Comparison of ENCODE assay signal across 8 mouse cellular contexts in genomic region chr5:110106140-110106871, GRCm38 (mm10). TPM values are rescaled to one million over a fixed set of nuclear protein-coding genes. Genes with fewer than 3 reads are reported as not detected.
DNase-seq lines count a peak whose midpoint lies in the region; ATAC-seq and TF ChIP-seq lines count a peak whose summit lies in the region.

No protein-coding gene starts in this region.

- DNase-seq in adrenal gland, adult 8-10 months = peak; percentile 12
- no peak for DNase-seq in adrenal gland, postnatal 4 days (ENCODE audit: low spot score in 2 of 2)
- no peak for DNase-seq in lung, postnatal 25 days (ENCODE audit: low spot score)
- peak; percentile 18 for DNase-seq in stomach, postnatal 0 days (ENCODE audit: low spot score)
- DNase-seq in thymus, postnatal 10 days (ENCODE audit: low spot score in 2 of 2) = no peak

- H3K4me3 ChIP-seq in lung, embryonic 16.5 days (ENCODE audit: low read length) = peak overlapping the region; percentile 74
- H3K4me3 ChIP-seq in hindbrain, embryonic 12.5 days = peak overlapping the region; percentile 78
- H3K4me3 ChIP-seq in liver, embryonic 16.5 days (ENCODE audit: low read depth, low read length) = no peak overlapping the region; the same call in 1 of the 2 replicates
- H3K4me3 ChIP-seq in stomach, postnatal 0 days (ENCODE audit: low read depth, low read length) = peak overlapping the region; percentile 81; the same call in 1 of the 2 replicates

- peak overlapping the region; percentile 92 for H3K9ac ChIP-seq in lung, embryonic 16.5 days (ENCODE audit: low read length)
- H3K9ac ChIP-seq in hindbrain, embryonic 12.5 days = peak overlapping the region; percentile 81
- H3K9ac ChIP-seq in liver, embryonic 16.5 days (ENCODE audit: low read depth, low read length) = no peak overlapping the region
- peak overlapping the region; percentile 89; the same call in 1 of the 2 replicates for H3K9ac ChIP-seq in stomach, postnatal 0 days (ENCODE audit: low read length)

- ATAC-seq in lung, embryonic 16.5 days (ENCODE audit: low read depth) = no peak
- ATAC-seq in hindbrain, embryonic 12.5 days (ENCODE audit: low FRiP score) = no peak
- no peak for ATAC-seq in liver, embryonic 16.5 days (ENCODE audit: low read depth)
- no peak for ATAC-seq in stomach, postnatal 0 days (ENCODE audit: low FRiP score, low TSS enrichment)

- H3K9me3 ChIP-seq in lung, embryonic 16.5 days (ENCODE audit: control insufficient read depth, low read length) = peaks cover 7% of the 10 kb centered on the region; the same call in 1 of the 2 replicates
- no peaks in the 10 kb centered on the region for H3K9me3 ChIP-seq in hindbrain, embryonic 12.5 days (replicated peaks)
- no peaks in the 10 kb centered on the region for H3K9me3 ChIP-seq in liver, embryonic 16.5 days (replicated peaks; ENCODE audit: control insufficient read depth, low read length)
- H3K9me3 ChIP-seq in stomach, postnatal 0 days (ENCODE audit: control insufficient read depth, low read length) = 0 out of 2 replicates have a peak, but pooled peaks cover 4% of the 10 kb centered on the region

- no peak for TF ChIP-seq EP300 in stomach, postnatal 0 days (optimal IDR thresholded peaks at IDR 0.05)

- no peak overlapping the region for H3K27ac ChIP-seq in lung, embryonic 16.5 days (ENCODE audit: low read length)
- H3K27ac ChIP-seq in hindbrain, embryonic 12.5 days = no peak overlapping the region
- H3K27ac ChIP-seq in liver, embryonic 16.5 days (ENCODE audit: low read length) = no peak overlapping the region
- H3K27ac ChIP-seq in stomach, postnatal 0 days (replicated peaks) = peak overlapping the region; percentile 100; the same call in 1 of the 2 replicates

- H3K27me3 ChIP-seq in lung, embryonic 16.5 days (ENCODE audit: control insufficient read depth, insufficient read depth, low read depth, low read length) = no peaks in the 10 kb centered on the region
- H3K27me3 ChIP-seq in hindbrain, embryonic 12.5 days = peaks cover 9% of the 10 kb centered on the region
- peaks cover 4% of the 10 kb centered on the region for H3K27me3 ChIP-seq in liver, embryonic 16.5 days (ENCODE audit: control insufficient read depth, insufficient read depth, low read depth, low read length)
- no peaks in the 10 kb centered on the region for H3K27me3 ChIP-seq in stomach, postnatal 0 days (ENCODE audit: control insufficient read depth, insufficient read depth, low read length)

- no peak for TF ChIP-seq CTCF in stomach, postnatal 0 days (IDR thresholded peaks at IDR 0.05; ENCODE audit: low read depth)

- H3K36me3 ChIP-seq in lung, embryonic 16.5 days (ENCODE audit: control insufficient read depth, insufficient read depth, low read length) = peaks cover 37% of the 10 kb centered on the region
- H3K36me3 ChIP-seq in hindbrain, embryonic 12.5 days = peaks cover 41% of the 10 kb centered on the region
- peaks cover 31% of the 10 kb centered on the region for H3K36me3 ChIP-seq in liver, embryonic 16.5 days (ENCODE audit: control insufficient read depth, insufficient read depth)
- peaks cover 30% of the 10 kb centered on the region for H3K36me3 ChIP-seq in stomach, postnatal 0 days (ENCODE audit: control insufficient read depth, insufficient read depth, low read length)

- H3K4me1 ChIP-seq in lung, embryonic 16.5 days (replicated peaks; ENCODE audit: control insufficient read depth, insufficient read depth, low read length) = peaks cover 22% of the 10 kb centered on the region
- H3K4me1 ChIP-seq in hindbrain, embryonic 12.5 days = peaks cover 24% of the 10 kb centered on the region
- H3K4me1 ChIP-seq in liver, embryonic 16.5 days (ENCODE audit: control insufficient read depth, low read depth, low read length) = peaks cover 25% of the 10 kb centered on the region
- peaks cover 4% of the 10 kb centered on the region for H3K4me1 ChIP-seq in stomach, postnatal 0 days (replicated peaks; ENCODE audit: control insufficient read depth, insufficient read depth)

- peak overlapping the region; percentile 67 for H3K4me2 ChIP-seq in lung, embryonic 16.5 days (ENCODE audit: low read depth, low read length)
- H3K4me2 ChIP-seq in hindbrain, embryonic 12.5 days (replicated peaks) = peak overlapping the region; percentile 75
- peak overlapping the region; percentile 93 for H3K4me2 ChIP-seq in liver, embryonic 16.5 days (ENCODE audit: low read depth, low read length)
- H3K4me2 ChIP-seq in stomach, postnatal 0 days (replicated peaks; ENCODE audit: low read depth) = peak overlapping the region; percentile 75

- 93% methylated on average over 26 of the region's 26 CpGs for WGBS in lung, embryonic 16.5 days
- 93% methylated on average over 26 of the region's 26 CpGs for WGBS in hindbrain, embryonic 12.5 days
- 92% methylated on average over 26 of the region's 26 CpGs for WGBS in liver, embryonic 16.5 days (ENCODE audit: insufficient replicate concordance)
- 95% methylated on average over 26 of the region's 26 CpGs for WGBS in stomach, postnatal 0 days

RNA-seq across cellular contexts. Expression of gene Gtpbp6, which starts 1.7 kb away (rescaled TPM):
- total RNA-seq in adrenal gland, adult 8-10 months (2022) = 10 to 100 TPM; 58.4 to 73.9 (median 65.9) TPM
- 10 to 100 TPM; 58.3 to 59.9 TPM for total RNA-seq in adrenal gland, postnatal 4 days (2021)
- 34.6 and 34.8 TPM in 2 replicates for polyA plus RNA-seq in lung, embryonic 16.5 days (2015; fragmentation: Nextera tagmentation; extraction: Ambion mirVana)
- 53.7 and 55.8 TPM in 2 replicates for polyA plus RNA-seq in hindbrain, embryonic 12.5 days (2016; fragmentation: Nextera tagmentation; extraction: Ambion mirVana)
- 6.7 and 6.9 TPM in 2 replicates for polyA plus RNA-seq in liver, embryonic 16.5 days (2015; fragmentation: Nextera tagmentation; extraction: Ambion mirVana)
- polyA plus RNA-seq in stomach, postnatal 0 days (2015; fragmentation: Nextera tagmentation; extraction: Ambion mirVana) = 17.0 and 20.2 TPM in 2 replicates

RNA-seq across cellular contexts. Expression of gene Zfp605, which starts 3.6 kb away (rescaled TPM):
- 1 to 10 TPM; 5.7 to 9.0 (median 7.7) TPM for total RNA-seq in adrenal gland, adult 8-10 months (2022)
- total RNA-seq in adrenal gland, postnatal 4 days (2021) = 1 to 10 TPM; 7.6 to 8.2 TPM
- 3.6 and 3.7 TPM in 2 replicates for polyA plus RNA-seq in lung, embryonic 16.5 days (2015; fragmentation: Nextera tagmentation; extraction: Ambion mirVana)
- 11.4 and 12.5 TPM in 2 replicates for polyA plus RNA-seq in hindbrain, embryonic 12.5 days (2016; fragmentation: Nextera tagmentation; extraction: Ambion mirVana)
- polyA plus RNA-seq in liver, embryonic 16.5 days (2015; fragmentation: Nextera tagmentation; extraction: Ambion mirVana) = 0.92 and 0.99 TPM in 2 replicates
- 1.6 and 2.0 TPM in 2 replicates for polyA plus RNA-seq in stomach, postnatal 0 days (2015; fragmentation: Nextera tagmentation; extraction: Ambion mirVana)

RNA-seq across cellular contexts. Expression of gene Plcxd1, which starts 6.5 kb away (rescaled TPM):
- under 1 TPM in 3 of 4 experiments, not detected in 1; 0.10 to 0.83 (median 0.22) TPM for total RNA-seq in adrenal gland, adult 8-10 months (2022)
- total RNA-seq in adrenal gland, postnatal 4 days (2021) = under 1 TPM; 0.20 to 0.25 TPM
- 3.0 and 3.9 TPM in 2 replicates for polyA plus RNA-seq in lung, embryonic 16.5 days (2015; fragmentation: Nextera tagmentation; extraction: Ambion mirVana)
- polyA plus RNA-seq in hindbrain, embryonic 12.5 days (2016; fragmentation: Nextera tagmentation; extraction: Ambion mirVana) = 1.3 and 1.6 TPM in 2 replicates
- 0.53 and 0.64 TPM in 2 replicates for polyA plus RNA-seq in liver, embryonic 16.5 days (2015; fragmentation: Nextera tagmentation; extraction: Ambion mirVana)
- polyA plus RNA-seq in stomach, postnatal 0 days (2015; fragmentation: Nextera tagmentation; extraction: Ambion mirVana) = 12.5 and 12.8 TPM in 2 replicates

RNA-seq across cellular contexts. Expression of gene Gm35315, which starts 12.1 kb away (rescaled TPM):
- 1 to 10 TPM in 2 of 4 experiments, under 1 TPM in 2; 0.52 to 2.7 (median 1.6) TPM for total RNA-seq in adrenal gland, adult 8-10 months (2022)
- under 1 TPM; 0.65 to 0.87 TPM for total RNA-seq in adrenal gland, postnatal 4 days (2021)
- polyA plus RNA-seq in lung, embryonic 16.5 days (2015; fragmentation: Nextera tagmentation; extraction: Ambion mirVana) = 1.4 and 1.6 TPM in 2 replicates
- polyA plus RNA-seq in hindbrain, embryonic 12.5 days (2016; fragmentation: Nextera tagmentation; extraction: Ambion mirVana) = 1.0 and 1.1 TPM in 2 replicates
- polyA plus RNA-seq in liver, embryonic 16.5 days (2015; fragmentation: Nextera tagmentation; extraction: Ambion mirVana) = 0.58 and 0.78 TPM in 2 replicates
- polyA plus RNA-seq in stomach, postnatal 0 days (2015; fragmentation: Nextera tagmentation; extraction: Ambion mirVana) = 0.41 and 0.45 TPM in 2 replicates

RNA-seq across cellular contexts. Expression of gene Chfr, which starts 29.3 kb away (rescaled TPM):
- total RNA-seq in adrenal gland, adult 8-10 months (2022) = 10 to 100 TPM; 25.6 to 46.9 (median 37.0) TPM
- 10 to 100 TPM; 48.3 to 54.5 TPM for total RNA-seq in adrenal gland, postnatal 4 days (2021)
- polyA plus RNA-seq in lung, embryonic 16.5 days (2015; fragmentation: Nextera tagmentation; extraction: Ambion mirVana) = 41.0 and 43.4 TPM in 2 replicates
- 92.4 and 93.5 TPM in 2 replicates for polyA plus RNA-seq in hindbrain, embryonic 12.5 days (2016; fragmentation: Nextera tagmentation; extraction: Ambion mirVana)
- polyA plus RNA-seq in liver, embryonic 16.5 days (2015; fragmentation: Nextera tagmentation; extraction: Ambion mirVana) = 18.0 and 19.0 TPM in 2 replicates
- 24.2 and 25.2 TPM in 2 replicates for polyA plus RNA-seq in stomach, postnatal 0 days (2015; fragmentation: Nextera tagmentation; extraction: Ambion mirVana)

Comparison
In these comparisons a context has a peak if more than half of its experiments do, and no peak if none do; other contexts are left out.
1. DNase-seq: peak in adrenal gland, adult 8-10 months (single experiment) and stomach, postnatal 0 days (single experiment); none in adrenal gland, postnatal 4 days (0 of 2), lung, postnatal 25 days (single experiment) and thymus, postnatal 10 days (0 of 2).
2. Peak in every context shown above with its lines, with median percentiles within 50 percentile points of each other: H3K4me2 ChIP-seq.